Mouse (Mus musculus) heart, postnatal 0 days (tissue): Measurements from ENCODE around the gene Gm10718. TPM values are rescaled to one million over a fixed set of nuclear protein-coding genes. Genes with fewer than 3 reads are reported as not detected.
"Not testable (repeated sequence)": the region's sequence is repeated elsewhere in the genome, so short reads cannot be mapped to it uniquely, and the experiment has no call there.

Experiments used
- ATAC-seq: fragments of 200-750 bp; cut with Nextera tagmentation; 2 replicates; pipeline ENCODE4 v1.8.0; 2017; ENCODE audit warnings: low read depth, moderate number of reproducible peaks, moderate library complexity; ENCODE audit not compliant: insufficient read depth
- DNase-seq: peaks from one replicate; pipeline ENCODE4 v3.0.0-alpha.2; 2016; ENCODE audit warnings: low spot score
- H3K27ac ChIP-seq: fragments of 300-500 bp; sonication (generic); 2 replicates; pipeline ENCODE4 v1.5.1; 2014; ENCODE audit warnings: low read depth, mild to moderate bottlenecking
- H3K27me3 ChIP-seq: fragments of 300-500 bp; sonication (generic); 2 replicates; pipeline ENCODE4 v1.6.1; 2014; ENCODE audit warnings: low read length, mixed read lengths; ENCODE audit not compliant: control insufficient read depth, insufficient read depth
- H3K36me3 ChIP-seq: fragments of 300-500 bp; sonication (generic); replicated peaks from 2 replicates; pipeline ENCODE4 v1.6.1; 2014; ENCODE audit warnings: low read length, mixed read lengths; ENCODE audit not compliant: control insufficient read depth, insufficient read depth
- H3K4me1 ChIP-seq: fragments of 300-500 bp; sonication (generic); 2 replicates; pipeline ENCODE4 v1.6.1; 2014; ENCODE audit warnings: antibody characterized with exemption; ENCODE audit not compliant: control insufficient read depth, insufficient read depth
- H3K4me2 ChIP-seq: fragments of 300-500 bp; sonication (generic); 2 replicates; pipeline ENCODE4 v1.6.1; 2014; ENCODE audit warnings: low read depth, mild to moderate bottlenecking, low read length, moderate library complexity
- H3K4me3 ChIP-seq: fragments of 300-500 bp; sonication (generic); 2 replicates; pipeline ENCODE4 v1.5.1; 2014; ENCODE audit warnings: low read depth, low read length
- H3K9ac ChIP-seq: fragments of 300-500 bp; sonication (generic); replicated peaks from 2 replicates; pipeline ENCODE4 v1.6.1; 2014; ENCODE audit warnings: low read depth, low read length, mixed read lengths
- H3K9me3 ChIP-seq: fragments of 300-500 bp; sonication (generic); replicated peaks from 2 replicates; pipeline ENCODE4 v1.6.1; 2016; ENCODE audit warnings: low read length; ENCODE audit not compliant: control insufficient read depth
- WGBS: fragments of 180-500 bp; shearing (Covaris S2); extraction: QIAGEN DNeasy Blood & Tissue Kit; methylation state at CpG from one replicate; pipeline ENCODE4 v1.1.7; 2014; 5-methylcytosine and 5-hydroxymethylcytosine counted together
- polyA plus RNA-seq: library from polyadenylated mRNA; unstranded; fragments of >200 nt; fragmentation: Nextera tagmentation; extraction: Ambion mirVana; gene quantifications from 2 replicates; pipeline ENCODE4 v1.2.1, GENCODE M21; 2015
- total RNA-seq: library from RNA; depleted of rRNA; stranded (reverse); fragments of >200 nt; gene quantifications from 2 replicates; pipeline ENCODE4 v1.2.3, GENCODE M21; 2014; ENCODE audit warnings: low replicate concordance

The Gm10718 gene
- total and polyA plus RNA-seq, 2 experiments from 2014 or later = 0.87 TPM; not detected in 1

DNA sequence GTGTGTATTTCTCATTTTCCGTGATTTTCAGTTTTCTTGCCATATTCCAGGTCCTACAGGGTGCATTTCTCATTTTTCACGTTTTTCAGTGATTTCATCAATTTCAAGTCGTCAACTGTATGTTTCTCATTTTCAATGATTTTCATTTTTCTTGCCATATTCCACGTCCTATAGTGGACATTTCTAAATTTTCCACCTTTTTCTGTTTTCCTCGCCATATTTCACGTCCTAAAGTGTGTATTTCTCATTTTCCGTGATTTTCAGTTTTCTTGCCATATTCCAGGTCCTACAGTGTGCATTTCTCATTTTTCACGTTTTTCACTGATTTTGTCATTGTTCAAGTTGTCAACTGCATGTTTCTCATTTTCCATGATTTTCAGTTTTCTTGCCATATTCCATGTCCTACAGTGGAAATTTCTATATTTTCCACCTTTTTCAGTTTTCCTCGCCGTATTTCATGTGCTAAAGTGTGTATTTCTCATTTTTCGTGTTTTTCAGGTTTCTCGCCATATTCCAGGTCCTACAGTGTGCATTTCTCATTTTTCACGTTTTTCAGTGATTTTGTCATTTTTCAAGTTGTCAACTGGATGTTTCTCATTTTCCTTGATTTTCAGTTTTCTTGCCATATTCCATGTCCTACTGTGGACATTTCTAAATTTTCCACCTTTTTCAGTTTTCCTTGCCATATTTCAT, 885 bp upstream of the Gm10718 start:
- not testable (repeated sequence) for ATAC-seq, H3K36me3 ChIP-seq, DNase-seq, H3K27me3 ChIP-seq, H3K9me3 ChIP-seq, H3K4me3 ChIP-seq, H3K4me1 ChIP-seq, H3K4me2 ChIP-seq, H3K9ac ChIP-seq, H3K27ac ChIP-seq
- WGBS = 69% methylated on average over 9 of the region's 13 CpGs

DNA sequence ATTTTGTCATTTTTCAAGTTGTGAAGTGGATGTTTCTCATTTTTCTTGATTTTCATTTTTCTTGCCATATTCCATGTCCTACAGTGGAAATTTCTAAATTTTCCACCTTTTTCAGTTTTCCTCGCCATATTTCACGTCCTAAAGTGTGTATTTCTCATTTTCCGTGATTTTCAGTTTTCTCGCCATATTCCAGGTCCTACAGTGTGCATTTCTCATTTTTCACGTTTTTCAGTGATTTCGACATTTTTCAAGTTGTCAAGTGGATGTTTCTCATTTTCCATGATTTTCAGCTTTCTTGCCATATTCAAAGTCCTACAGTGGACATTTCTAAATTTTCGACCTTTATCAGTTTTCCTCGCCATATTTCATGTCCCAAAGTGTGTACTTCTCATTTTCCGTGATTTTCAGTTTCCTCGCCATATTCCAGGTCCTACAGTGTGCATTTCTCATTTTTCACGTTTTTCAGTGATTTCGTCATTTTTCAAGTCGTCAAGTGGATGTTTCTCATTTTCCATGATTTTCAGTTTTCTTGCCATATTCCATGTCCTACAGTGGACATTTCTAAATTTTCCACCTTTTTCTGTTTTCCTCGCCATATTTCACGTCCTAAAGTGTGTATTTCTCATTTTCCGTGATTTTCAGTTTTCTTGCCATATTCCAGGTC, 770 bp downstream of the Gm10718 start:
- not testable (repeated sequence) for H3K9ac ChIP-seq, DNase-seq, H3K4me3 ChIP-seq, ATAC-seq, H3K27me3 ChIP-seq, H3K4me2 ChIP-seq, H3K4me1 ChIP-seq, H3K36me3 ChIP-seq, H3K9me3 ChIP-seq, H3K27ac ChIP-seq
- 64% methylated on average over 14 of the region's 16 CpGs for WGBS

DNA sequence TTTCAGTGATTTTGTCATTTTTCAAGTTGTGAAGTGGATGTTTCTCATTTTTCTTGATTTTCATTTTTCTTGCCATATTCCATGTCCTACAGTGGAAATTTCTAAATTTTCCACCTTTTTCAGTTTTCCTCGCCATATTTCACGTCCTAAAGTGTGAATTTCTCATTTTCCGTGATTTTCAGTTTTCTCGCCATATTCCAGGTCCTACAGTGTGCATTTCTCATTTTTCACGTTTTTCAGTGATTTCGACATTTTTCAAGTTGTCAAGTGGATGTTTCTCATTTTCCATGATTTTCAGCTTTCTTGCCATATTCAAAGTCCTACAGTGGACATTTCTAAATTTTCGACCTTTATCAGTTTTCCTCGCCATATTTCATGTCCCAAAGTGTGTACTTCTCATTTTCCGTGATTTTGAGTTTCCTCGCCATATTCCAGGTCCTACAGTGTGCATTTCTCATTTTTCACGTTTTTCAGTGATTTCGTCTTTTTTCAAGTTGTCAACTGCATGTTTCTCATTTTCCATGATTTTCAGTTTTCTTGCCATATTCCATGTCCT, 1.6 kb downstream of the Gm10718 start, which contains the start of gene Gm10717:
Gene Gm10717 (plus strand): TSS at position 506 of the 556 bp plus-strand sequence.
- not testable (repeated sequence) for DNase-seq, H3K9ac ChIP-seq, ATAC-seq

GRCm38 (mm10) chr9:3025653-3026052, 2.3 kb downstream of the Gm10718 start:
- ATAC-seq, H3K27ac ChIP-seq, H3K27me3 ChIP-seq, H3K4me1 ChIP-seq, DNase-seq, H3K9ac ChIP-seq, H3K9me3 ChIP-seq, H3K36me3 ChIP-seq, H3K4me2 ChIP-seq, H3K4me3 ChIP-seq: not testable (repeated sequence)
- 61% methylated on average over 4 of the region's 6 CpGs for WGBS

More for the DNA sequence above, 1.6 kb downstream of the Gm10718 start, which contains the start of gene Gm10717:
- 68% methylated on average over 12 of the region's 12 CpGs for WGBS
- H3K27me3 ChIP-seq, H3K9me3 ChIP-seq, H3K36me3 ChIP-seq, H3K4me2 ChIP-seq, H3K4me3 ChIP-seq, H3K27ac ChIP-seq, H3K4me1 ChIP-seq: not testable (repeated sequence)

GRCm38 (mm10) chr9:3026136-3026535, 2.8 kb downstream of the Gm10718 start:
- not testable (repeated sequence) for ATAC-seq, H3K27me3 ChIP-seq, H3K4me3 ChIP-seq

DNA sequence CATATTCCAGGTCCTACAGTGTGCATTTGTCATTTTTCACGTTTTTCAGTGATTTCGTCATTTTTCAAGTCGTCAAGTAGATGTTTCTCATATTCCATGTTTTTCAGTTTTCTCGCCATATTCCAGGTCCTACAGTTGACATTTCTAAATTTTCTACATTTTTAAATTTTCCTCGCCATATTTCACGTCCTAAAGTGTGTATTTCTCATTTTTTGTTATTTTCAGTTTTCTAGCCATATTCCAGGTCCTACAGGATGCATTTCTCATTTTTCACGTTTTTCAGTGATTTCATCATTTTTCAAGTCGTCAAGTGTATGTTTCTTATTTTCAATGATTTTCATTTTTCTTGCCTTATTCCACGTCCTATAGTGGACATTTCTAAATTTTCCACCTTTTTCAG, 3.4 kb downstream of the Gm10718 start:
- WGBS = 64% methylated on average over 9 of the region's 9 CpGs
- not testable (repeated sequence) for H3K9me3 ChIP-seq, H3K36me3 ChIP-seq

More at GRCm38 (mm10) chr9:3026136-3026535, 2.8 kb downstream of the Gm10718 start:
- H3K4me1 ChIP-seq, H3K27ac ChIP-seq, H3K9ac ChIP-seq, H3K36me3 ChIP-seq, DNase-seq, H3K4me2 ChIP-seq, H3K9me3 ChIP-seq: not testable (repeated sequence)
- WGBS = 75% methylated on average over 5 of the region's 5 CpGs

DNA sequence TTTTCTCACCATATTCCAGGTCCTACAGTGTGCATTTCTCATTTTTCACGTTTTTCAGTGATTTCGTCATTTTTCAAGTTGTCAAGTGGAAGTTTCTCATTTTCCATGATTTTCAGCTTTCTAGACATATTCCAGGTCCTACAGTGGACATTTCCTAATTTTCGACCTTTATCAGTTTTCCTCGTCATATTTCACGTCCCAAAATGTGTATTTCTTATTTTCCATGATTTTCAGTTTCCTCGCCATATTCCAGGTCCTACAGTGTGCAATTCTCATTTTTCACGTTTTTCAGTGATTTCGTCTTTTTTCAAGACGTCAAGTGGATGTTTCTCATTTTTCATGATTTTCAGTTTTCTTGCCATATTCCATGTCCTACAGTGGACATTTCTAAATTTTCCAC, 3.9 kb downstream of the Gm10718 start:
- not testable (repeated sequence) for ATAC-seq, H3K9me3 ChIP-seq, H3K27me3 ChIP-seq, H3K9ac ChIP-seq, H3K4me2 ChIP-seq, H3K4me3 ChIP-seq, H3K4me1 ChIP-seq, H3K36me3 ChIP-seq, H3K27ac ChIP-seq
- 68% methylated on average over 9 of the region's 9 CpGs for WGBS
- DNase-seq = peak; percentile 7

More for the DNA sequence above, 3.4 kb downstream of the Gm10718 start:
- not testable (repeated sequence) for H3K27ac ChIP-seq, DNase-seq, H3K4me1 ChIP-seq, H3K9ac ChIP-seq, H3K4me2 ChIP-seq, H3K4me3 ChIP-seq, ATAC-seq, H3K27me3 ChIP-seq

- not testable (repeated sequence) for H3K4me2 ChIP-seq, H3K9me3 ChIP-seq, H3K4me3 ChIP-seq, H3K4me1 ChIP-seq, H3K36me3 ChIP-seq, DNase-seq, H3K27ac ChIP-seq, H3K27me3 ChIP-seq, ATAC-seq, H3K9ac ChIP-seq
- 66% methylated on average over 12 of the region's 16 CpGs for WGBS
Observed at GRCm38 (mm10) chr9:3029276-3030000, 6.1 kb downstream of the Gm10718 start.
